9 mouse cellular contexts compared by ENCODE assay signal in the genomic region with DNA sequence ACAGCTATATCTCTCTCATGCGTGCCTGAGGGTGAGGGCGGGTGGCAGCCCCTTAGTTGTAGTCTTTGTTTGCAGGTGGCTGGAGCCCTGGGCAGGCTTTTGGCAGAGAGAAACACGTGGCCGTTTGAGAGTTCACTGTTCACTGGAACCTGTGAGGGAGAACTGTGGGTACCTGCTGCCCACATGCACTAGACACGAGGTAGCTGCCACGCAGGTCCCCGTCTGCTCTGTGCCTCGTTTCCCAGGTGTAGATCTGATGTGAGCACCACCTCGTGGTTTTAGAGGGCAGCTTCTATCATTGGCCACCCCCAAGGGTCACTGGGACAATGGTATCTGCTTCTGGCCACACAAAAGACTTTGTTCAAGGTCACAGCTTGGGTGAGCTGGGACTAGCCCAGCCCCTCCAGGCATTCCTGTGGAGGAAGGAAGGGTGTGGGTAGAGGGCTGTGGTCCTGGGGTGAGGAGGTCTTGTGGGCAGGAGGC.
DNase-seq lines count a peak whose midpoint lies in the region; ATAC-seq and TF ChIP-seq lines count a peak whose summit lies in the region.
"Had no signal": no experiment of that assay in that cellular context is flagged by ENCODE, and none has a peak within 500 bp of the region (broad histone marks: within the 10 kb centered on the region; RNA-seq: fewer than 3 reads in every experiment).

No protein-coding gene starts in this region.

- no peaks in the 10 kb centered on the region for H3K36me3 ChIP-seq in lung, embryonic 14.5 days (ENCODE audit: insufficient read depth)
- H3K36me3 ChIP-seq in kidney, embryonic 14.5 days (ENCODE audit: control insufficient read depth, insufficient read depth, low read length) = no peaks in the 10 kb centered on the region

- H3K4me2 ChIP-seq in lung, embryonic 14.5 days = peak overlapping the region; percentile 52
- H3K4me2 ChIP-seq in kidney, embryonic 14.5 days (replicated peaks; ENCODE audit: low read depth, low read length) = peak overlapping the region; percentile 9; the same call in 1 of the 2 replicates

- DNase-seq in lung, embryonic 14.5 days = peak; percentile 40
- DNase-seq in lung, postnatal 14 days = no peak
- no peak for DNase-seq in frontal cortex, adult 2 months (ENCODE audit: extremely low spot score in 1 of 2, low spot score in 1 of 2)
- DNase-seq in thymus, postnatal 4 days = no peak
- DNase-seq in urinary bladder, postnatal 14 days (ENCODE audit: low spot score) = no peak

- WGBS in lung, embryonic 14.5 days = 14% methylated on average over 9 of the region's 9 CpGs
- 10% methylated on average over 9 of the region's 9 CpGs for WGBS in kidney, embryonic 14.5 days

- ATAC-seq in lung, embryonic 14.5 days (ENCODE audit: insufficient read depth) = peak; percentile 29; the same call in 1 of the 2 replicates
- peak; percentile 12; the same call in 1 of the 2 replicates for ATAC-seq in granulocyte monocyte progenitor cell, adult 5-6 weeks (replicated peaks; ENCODE audit: poor library complexity, severe bottlenecking)
- 0 out of 2 replicates have a peak, but pooled peaks have one; percentile 5 for ATAC-seq in kidney, embryonic 14.5 days (ENCODE audit: low FRiP score, low TSS enrichment)
- ATAC-seq in megakaryocyte progenitor cell, adult 5-6 weeks (replicated peaks; ENCODE audit: poor library complexity) = peak; percentile 3; the same call in 1 of the 2 replicates

- no peaks in the 10 kb centered on the region for H3K27me3 ChIP-seq in lung, embryonic 14.5 days (ENCODE audit: insufficient read depth, low read length)
- peaks cover 18% of the 10 kb centered on the region for H3K27me3 ChIP-seq in kidney, embryonic 14.5 days (ENCODE audit: control insufficient read depth, insufficient read depth, low read length)

- peak overlapping the region; percentile 45 for H3K9ac ChIP-seq in lung, embryonic 14.5 days
- peak overlapping the region; percentile 8; the same call in 1 of the 2 replicates for H3K9ac ChIP-seq in kidney, embryonic 14.5 days (ENCODE audit: low read depth, low read length)

- H3K4me1 ChIP-seq in lung, embryonic 14.5 days (ENCODE audit: insufficient read depth) = peaks cover 19% of the 10 kb centered on the region
- H3K4me1 ChIP-seq in kidney, embryonic 14.5 days (ENCODE audit: control insufficient read depth, insufficient read depth, low read length) = peaks cover 35% of the 10 kb centered on the region

- no peaks in the 10 kb centered on the region for H3K9me3 ChIP-seq in lung, embryonic 14.5 days (ENCODE audit: low read depth, low read length)
- H3K9me3 ChIP-seq in kidney, embryonic 14.5 days (ENCODE audit: control insufficient read depth, low read length) = no peaks in the 10 kb centered on the region

- peak overlapping the region; percentile 26 for H3K4me3 ChIP-seq in lung, embryonic 14.5 days (ENCODE audit: low read depth, low read length)
- peak overlapping the region; percentile 1; the same call in 1 of the 2 replicates for H3K4me3 ChIP-seq in kidney, embryonic 14.5 days (ENCODE audit: low read length)

- TF ChIP-seq CTCF in lung, embryonic 14.5 days (IDR thresholded peaks at IDR 0.05; ENCODE audit: low read depth) = peak; percentile 36

- H3K27ac ChIP-seq in lung, embryonic 14.5 days (ENCODE audit: low read depth) = peak overlapping the region; percentile 55
- 0 out of 2 replicates have a peak overlapping the region, but pooled peaks have one; percentile 6 for H3K27ac ChIP-seq in kidney, embryonic 14.5 days (ENCODE audit: low read depth, low read length)
- H3K27ac ChIP-seq: macrophage had no signal
